Mouse (Mus musculus) lung, adult 10 weeks (tissue): ENCODE measurements around the gene Csf2rb2. TPM values are rescaled to one million over a fixed set of nuclear protein-coding genes. Genes with fewer than 3 reads are reported as not detected.

ENCODE experiments used
- polyA plus RNA-seq: library from polyadenylated mRNA; stranded (reverse); fragments of 350-450 nt; fragmentation: Illumina TruSeq; extraction: RNeasy Lipid Tissue Mini Kit (QIAGEN cat#74804); gene quantifications from one replicate; pipeline ENCODE4 v1.2.3, GENCODE M21; 2014; ENCODE audit warnings: low read depth, low replicate concordance; ENCODE audit not compliant: insufficient read depth

Gene Csf2rb2
- 3.3 TPM for polyA plus RNA-seq

GRCm38 (mm10) chr15:78305341-78305933, at the start of gene Csf2rb2:
Gene Csf2rb2, minus strand, starts transcription at chr15:78305721.

GRCm38 (mm10) chr15:78325671-78326339, 20.3 kb upstream of the Csf2rb2 start, which contains the start of gene Csf2rb:
Gene Csf2rb, plus strand, starts transcription at chr15:78325752.

GRCm38 (mm10) chr15:78244695-78245492, 60.6 kb downstream of the Csf2rb2 start, which contains the start of gene Ncf4:
Gene Ncf4, plus strand, starts transcription at chr15:78244801.

Other genes starting within 250 kb of the Csf2rb2 start
- gene Cacng2, start 185.7 kb downstream of the Csf2rb2 start, polyA plus RNA-seq: not detected
- 30.8 TPM for gene Ift27, start 131.6 kb downstream of the Csf2rb2 start, polyA plus RNA-seq
- gene Pvalb, start 99.3 kb downstream of the Csf2rb2 start, polyA plus RNA-seq: not detected
- 16.8 TPM for gene Ncf4, start 60.9 kb downstream of the Csf2rb2 start, polyA plus RNA-seq
- gene Csf2rb, start 20.0 kb upstream of the Csf2rb2 start, polyA plus RNA-seq: 9.1 TPM
- gene Tex33, start 90.2 kb upstream of the Csf2rb2 start, polyA plus RNA-seq: not detected
- 119 TPM for gene Tst, start 100.2 kb upstream of the Csf2rb2 start, polyA plus RNA-seq
- 47.8 TPM for gene Mpst, start 100.7 kb upstream of the Csf2rb2 start, polyA plus RNA-seq
- gene Kctd17, start 122.8 kb upstream of the Csf2rb2 start, polyA plus RNA-seq: 21.8 TPM
- 0.14 TPM for gene Tmprss6, start 162.9 kb upstream of the Csf2rb2 start, polyA plus RNA-seq
- gene Il2rb, start 189.6 kb upstream of the Csf2rb2 start, polyA plus RNA-seq: 6.5 TPM
- gene C1qtnf6, start 225.7 kb upstream of the Csf2rb2 start, polyA plus RNA-seq: 6.8 TPM
- not detected for gene Sstr3, start 239.0 kb upstream of the Csf2rb2 start, polyA plus RNA-seq